Mouse (Mus musculus) cerebellum, postnatal 36 days (tissue): ENCODE results near the gene Hoxa9.

Experiments used
- DNase-seq, 2 experiments: peaks; one replicate each; pipeline ENCODE4 v3.0.0; 2021 to 2022; ENCODE audit warnings: mixed read lengths in 2 of 2

Gene Hoxa9

DNA sequence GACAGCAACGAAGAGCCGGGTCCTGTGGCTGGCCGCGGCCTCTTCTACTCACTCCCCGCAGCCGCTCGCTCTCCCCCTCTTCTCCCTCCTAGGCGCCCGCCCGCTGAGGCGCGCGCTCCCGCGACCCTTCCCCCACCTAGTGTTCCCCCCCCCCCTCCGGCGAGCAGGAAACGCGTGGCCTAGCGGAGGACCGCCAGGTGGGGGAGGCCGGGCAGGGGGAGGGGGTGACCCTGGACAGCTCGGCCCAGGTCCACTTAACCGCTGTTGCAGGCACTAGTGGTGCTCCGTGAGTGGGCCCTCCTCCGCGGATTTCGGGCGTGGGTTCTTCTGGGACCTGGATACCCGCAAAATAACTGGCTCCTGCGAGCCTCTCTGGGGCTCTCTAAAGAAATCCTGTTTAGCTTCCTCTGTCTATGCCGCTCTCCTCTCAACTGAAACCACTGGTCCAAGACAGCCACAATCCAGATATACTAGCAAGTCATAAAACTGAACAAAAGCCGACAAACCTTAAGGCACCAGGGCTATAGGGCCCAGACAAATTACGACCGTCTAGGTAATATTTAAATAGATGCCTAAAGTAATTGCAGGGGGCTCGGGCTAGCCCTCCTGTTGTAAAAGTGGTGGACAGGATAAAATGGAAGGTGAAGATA is at the start of gene Hoxa9:
TSS of gene Hoxa9 (minus strand) at position 574 of the 650 bp plus-strand sequence.
- no peak for DNase-seq

DNA sequence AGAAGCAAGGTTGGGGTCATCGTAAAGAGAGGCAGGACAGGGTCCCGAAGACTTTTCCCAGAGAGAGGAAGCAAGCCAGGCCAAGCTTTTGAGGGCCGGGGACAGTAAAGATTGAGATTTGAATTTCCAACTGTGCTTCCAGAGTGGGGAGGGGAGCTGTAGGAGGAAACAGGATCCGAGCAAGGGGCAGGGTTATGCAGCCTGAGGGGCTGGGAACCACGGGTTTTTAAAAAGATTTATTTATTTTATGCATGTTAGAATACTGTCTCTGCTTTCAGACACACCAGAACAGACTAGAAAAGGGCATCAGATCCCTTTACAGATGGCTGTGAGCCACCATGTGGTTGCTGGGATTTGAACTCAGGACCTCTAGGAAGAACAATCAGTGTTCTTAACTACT is 46.0 kb upstream of the Hoxa9 start:
- DNase-seq = no peak

DNA sequence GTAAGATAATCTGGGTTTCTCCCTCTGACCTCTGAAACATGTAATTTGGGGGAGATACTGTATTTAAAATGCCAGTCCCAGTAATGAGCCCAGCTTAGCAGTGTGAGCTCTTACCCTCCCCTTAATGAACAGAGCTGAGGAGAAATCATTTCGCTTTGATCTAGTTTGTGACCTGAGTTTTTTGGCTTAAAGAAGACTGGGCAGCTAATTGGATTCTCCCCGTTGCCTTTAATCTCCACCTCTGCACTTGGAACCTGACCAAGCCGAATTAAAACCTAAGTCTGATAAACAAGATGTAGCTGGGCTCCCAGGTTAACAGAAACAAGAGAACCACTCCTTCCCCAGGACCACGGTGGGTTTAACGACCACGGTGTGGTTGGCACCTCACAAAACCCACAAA is 45.5 kb upstream of the Hoxa9 start:
- no peak for DNase-seq

DNA sequence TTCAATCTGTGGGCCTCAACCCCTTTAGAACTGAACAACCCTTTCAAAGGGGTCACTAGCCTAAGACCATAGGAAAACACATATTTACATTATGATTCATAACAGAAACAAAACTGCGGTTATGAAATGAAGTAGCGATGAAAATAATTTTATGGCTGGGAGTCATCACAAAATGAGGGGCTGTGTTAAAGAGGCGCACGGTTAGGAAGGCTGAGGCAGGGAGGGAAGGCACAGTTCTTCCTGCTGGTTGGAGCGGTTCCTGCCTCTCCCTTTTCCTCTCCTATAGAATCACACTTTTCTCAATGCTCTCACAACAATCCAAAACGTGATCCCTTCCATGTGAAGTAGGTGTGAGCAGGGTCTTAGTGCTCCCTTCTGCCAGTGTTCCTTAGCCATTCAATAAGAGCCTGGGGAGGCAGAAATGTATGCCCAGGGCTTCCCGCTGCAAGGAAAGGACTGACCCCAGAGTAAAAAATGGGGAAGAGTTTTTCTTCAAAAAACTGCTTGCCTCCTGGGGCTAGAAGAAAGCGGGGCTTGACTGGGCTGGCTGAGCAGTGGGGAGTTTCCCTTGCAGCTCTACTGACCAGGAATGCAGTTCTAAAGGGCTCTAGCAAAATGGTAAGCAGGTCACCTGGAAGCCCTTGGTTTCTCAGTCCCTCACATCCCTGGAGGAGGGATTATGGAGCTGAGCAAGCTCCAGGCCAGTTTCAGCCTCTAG is 44.8 kb upstream of the Hoxa9 start:
- DNase-seq = no peak

DNA sequence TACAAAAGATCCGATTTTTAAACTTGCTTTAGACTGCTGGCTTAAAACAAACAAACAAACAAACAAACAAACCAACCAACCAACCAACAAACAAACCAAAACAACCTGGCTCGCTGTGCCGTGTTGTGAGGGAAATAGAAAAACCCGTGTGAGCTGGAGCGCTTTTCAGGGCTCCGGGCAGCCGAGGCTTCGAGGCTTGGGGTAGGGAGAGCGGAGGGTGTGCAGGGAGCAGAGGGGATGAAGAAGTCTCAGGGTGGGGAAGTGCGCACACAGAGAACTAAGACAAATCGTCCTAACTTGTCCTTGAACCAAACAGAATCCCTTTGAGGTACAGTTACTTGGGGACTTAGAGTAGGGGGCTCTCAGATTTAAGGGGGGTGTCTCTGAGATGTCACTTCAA is 43.7 kb upstream of the Hoxa9 start:
- DNase-seq = no peak

- DNase-seq = no peak
Measured at GRCm38 (mm10) chr6:52273656-52274280, 42.9 kb upstream of the Hoxa9 start.

DNA sequence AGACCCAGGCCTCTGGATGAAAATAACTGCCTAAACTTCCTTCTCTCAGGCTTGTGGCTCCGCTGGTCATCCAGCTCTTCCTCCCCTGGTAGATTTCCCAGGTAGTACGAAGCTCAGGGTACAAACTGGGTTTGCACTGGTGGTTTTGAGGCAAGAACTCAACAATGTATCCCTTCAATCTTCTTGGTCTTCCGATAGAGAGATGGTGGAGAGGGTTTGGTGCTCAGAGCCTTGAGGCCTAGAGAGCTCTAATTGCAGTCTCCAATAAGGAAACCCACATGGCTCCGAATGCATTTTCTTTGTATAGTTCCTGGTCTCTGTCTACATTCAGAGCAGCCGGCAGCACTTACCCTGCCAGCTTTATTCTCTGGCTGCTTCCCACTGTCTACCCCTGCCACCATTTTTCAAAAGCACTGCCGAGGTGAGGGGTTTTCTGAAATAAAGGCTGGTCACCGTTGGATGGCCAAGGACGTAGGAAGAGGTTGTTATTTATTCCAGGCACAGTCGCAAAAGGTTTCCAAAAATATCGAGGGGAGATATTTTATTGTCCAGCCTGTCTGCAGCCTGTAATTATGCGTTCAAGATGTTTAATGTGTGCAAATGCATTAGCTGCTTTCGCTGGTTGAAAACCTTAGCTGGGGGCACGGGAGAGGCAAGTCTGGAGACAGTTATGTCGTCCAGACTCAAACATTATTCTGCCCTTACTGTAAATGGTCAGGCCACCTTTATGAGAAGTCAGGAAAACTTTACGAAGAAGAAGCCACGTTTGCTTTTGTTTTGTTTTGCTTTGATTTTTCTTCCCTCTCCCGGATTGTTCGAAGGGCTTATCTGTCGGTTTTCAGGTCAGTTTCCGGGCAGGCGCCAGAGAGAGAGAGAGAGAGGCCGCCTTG is 42.1 kb upstream of the Hoxa9 start:
- no peak for DNase-seq

GRCm38 (mm10) chr6:52270494-52271480 is 39.9 kb upstream of the Hoxa9 start:
- peak; percentile 34 to 46 for DNase-seq

DNA sequence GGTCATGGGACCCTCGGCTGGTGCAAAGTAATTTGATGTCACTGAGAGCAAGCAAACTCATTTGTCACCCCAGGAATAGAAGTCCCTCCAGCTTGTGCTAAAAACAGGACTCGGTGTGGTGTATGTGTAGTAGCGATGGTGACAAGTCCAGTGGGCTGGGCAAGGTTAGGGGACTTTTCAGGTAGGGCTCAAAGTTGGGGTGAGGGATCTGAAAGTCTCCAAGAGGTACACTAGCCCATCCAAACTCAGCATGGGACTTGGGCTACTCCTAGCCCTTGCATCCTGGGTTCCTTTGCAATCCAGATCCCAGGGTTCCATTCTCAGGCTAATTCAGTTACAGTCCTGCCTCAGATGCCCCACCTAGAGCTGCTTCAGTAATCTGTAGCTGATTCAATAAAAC is 37.9 kb upstream of the Hoxa9 start:
- DNase-seq = no peak

DNA sequence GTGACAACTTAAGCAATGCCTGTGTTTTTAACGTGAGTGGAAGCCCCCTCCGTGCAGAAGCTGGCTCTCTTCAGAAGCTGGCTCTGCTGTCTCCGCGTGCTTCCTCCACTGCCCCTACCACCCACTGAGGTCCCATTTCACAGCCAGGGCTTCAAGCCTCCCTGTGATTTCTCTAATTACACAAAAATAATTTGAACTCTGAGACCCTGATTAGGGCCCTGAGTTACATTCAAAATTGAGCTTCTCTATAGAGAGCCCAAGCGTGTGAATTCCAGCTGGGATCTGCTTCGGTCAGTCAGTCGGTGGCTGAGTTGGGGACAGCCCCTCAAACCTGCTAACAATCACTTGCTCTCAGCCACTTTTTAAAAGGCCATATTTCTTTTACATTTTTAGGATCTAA is 37.5 kb upstream of the Hoxa9 start:
- DNase-seq = no peak

DNA sequence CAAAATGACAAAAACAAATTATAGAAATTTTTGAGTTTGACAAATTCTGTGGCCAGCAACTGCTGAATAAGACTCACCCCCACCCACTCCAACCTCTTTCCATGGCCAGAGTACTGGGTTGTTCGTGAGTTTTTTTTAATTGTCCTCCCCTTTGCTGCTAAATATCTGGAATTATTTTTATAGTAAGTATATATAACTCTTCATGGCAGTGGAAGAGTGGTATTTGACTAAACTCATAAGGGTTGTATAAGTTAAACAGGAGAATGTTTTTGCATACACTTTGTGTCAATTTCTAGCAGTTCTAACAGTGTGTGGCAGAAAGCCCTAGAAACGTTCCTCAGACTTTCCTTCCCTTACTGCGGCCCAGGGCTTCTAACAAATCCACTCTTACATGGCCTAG is 36.8 kb upstream of the Hoxa9 start:
- no peak for DNase-seq

DNA sequence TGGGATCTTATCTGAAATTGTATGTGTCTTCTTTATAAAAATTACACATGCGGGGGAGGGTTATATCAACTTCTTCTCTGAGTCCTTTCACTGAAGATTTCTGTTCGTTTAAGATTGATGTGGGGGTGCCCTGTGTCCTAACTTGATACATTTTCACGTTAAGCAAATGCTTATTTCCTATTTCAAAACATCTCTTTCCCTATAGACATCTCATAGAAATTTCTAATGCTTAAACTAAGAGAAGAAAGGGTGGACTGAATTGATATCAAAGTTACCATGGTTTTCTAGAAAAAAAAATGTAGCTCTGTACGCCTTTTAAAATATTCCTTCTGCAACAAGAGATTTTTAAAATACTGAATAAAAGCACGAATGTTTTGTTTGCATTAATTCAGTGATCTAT is 36.3 kb upstream of the Hoxa9 start:
- DNase-seq = no peak

DNA sequence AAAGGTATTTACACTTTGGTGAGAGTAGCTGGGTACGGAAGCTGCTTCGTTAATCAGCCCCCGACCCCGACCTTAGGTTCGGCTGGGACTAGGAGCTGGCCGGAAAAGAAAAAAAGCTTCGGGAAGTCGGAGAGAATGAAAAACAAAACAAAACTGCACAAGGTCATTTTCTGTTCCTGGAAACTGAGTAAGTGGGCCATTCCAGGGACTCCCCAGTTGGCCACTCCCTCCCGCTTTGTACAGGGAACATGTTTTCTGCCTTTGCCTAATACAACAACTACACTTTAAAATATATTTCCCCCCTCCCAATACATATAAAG is 35.7 kb upstream of the Hoxa9 start:
- DNase-seq = no peak

- no peak for DNase-seq
Measured at GRCm38 (mm10) chr6:52265913-52266665, 35.2 kb upstream of the Hoxa9 start.

- no peak for DNase-seq
Measured at GRCm38 (mm10) chr6:52265306-52265912, 34.5 kb upstream of the Hoxa9 start.

DNA sequence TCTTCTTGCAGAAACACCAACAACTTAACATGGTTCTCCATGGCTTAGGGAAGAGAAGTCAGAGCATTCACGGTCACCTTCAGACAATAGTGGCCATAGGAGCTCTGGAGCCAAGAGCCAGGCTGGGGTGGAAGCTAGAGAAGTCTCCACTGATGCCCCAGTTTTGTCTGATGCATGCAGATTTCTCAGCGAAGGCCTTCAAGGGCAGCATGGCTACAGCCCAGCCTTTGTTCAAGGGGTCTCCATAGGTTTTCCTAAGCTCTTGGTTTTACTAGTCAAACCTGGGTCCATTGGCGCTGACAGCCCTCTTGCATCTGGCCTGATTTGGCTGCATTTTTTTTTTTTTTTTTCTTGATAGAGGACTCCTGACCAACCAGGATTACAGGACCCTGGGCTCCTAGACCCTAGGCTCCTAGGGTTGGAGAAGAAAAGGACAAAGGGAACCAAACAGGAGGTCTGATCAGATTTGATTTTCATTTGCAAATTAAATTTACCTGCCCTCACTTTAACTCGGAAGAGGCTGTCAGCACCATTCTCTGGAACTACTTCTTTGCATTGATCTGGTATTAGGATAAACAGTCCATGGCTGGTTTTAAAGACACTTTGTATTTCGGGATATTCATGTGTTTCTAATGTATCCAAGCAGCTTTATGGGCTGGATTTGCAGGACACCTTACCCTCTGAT is 33.4 kb upstream of the Hoxa9 start:
- no peak for DNase-seq

GRCm38 (mm10) chr6:52263321-52263585 is 32.4 kb upstream of the Hoxa9 start:
- no peak for DNase-seq

DNA sequence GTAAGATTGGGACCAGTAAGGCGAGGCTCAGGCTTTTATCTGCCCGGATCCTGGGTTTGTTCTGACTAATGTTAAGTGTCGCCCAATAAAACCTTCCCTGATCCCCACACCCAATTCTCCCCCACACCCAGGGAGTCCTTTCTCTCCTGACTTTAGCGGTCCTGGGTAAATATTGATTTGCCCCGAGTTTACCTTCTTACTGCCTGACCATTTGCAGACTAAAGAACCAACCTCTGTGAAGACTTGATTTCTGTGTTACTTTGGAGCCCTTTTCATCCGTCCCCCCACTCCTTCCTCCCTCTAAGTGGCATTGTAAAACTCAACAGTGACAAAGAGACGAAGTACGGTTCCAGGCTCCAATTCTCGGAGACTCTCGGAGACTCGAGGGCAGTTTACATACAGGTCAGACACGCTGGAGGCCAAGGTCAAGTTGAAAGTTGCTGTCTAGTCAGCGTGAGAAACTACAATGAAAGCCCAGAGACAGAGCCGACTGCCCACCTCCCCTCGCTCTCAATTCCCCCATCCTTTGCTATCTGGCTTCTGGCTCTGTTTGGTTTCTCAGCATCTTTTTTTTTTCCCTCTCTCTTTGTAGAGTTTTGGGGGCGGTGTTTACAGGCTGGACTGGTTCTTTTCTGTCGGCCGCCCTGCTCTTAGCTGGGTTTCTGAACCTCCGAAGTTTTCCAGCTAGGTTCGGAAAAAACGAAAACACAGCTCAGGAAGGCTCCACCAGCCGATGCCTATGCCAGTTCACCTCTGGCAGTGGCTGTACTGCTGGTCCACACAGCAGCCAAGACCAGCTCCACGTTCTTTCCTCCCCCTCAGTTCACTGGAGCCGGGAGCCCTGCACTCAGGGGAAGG is 31.8 kb upstream of the Hoxa9 start:
- no peak for DNase-seq

DNA sequence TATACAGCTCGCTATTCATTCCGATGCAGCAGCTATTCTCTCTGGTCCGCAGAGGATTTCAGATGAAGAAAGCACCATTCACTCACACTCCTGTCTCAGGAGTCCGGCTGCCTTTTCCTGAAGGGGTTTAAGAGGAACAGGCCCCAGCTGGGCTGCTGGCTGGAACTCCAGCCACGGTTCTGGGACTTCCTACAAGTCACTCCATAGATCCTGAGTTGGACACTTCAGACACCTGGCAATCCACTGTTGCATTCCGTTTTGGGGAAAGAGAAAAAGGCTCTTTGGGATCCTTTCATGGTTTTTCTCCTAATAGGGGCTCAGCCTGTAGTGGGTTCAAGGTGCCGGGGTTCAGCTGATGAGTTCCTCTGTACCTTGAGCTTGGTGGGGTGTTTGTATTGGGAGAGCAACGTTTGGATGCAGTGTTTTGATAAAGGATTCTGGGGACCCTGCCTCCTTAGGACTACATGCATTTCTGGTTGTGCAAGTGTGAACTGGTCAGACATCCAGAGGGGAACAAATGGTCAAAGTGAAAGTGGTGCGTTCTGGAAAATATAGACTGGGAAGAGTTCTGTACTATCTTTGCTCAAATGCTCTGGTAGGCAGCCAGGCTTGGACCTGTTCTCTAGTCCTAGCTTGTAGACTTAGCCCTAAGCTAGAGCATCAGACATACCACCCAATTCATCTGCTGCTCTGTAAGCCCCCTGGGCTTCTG is 31.0 kb upstream of the Hoxa9 start:
- no peak for DNase-seq
